Mouse (Mus musculus): ENCODE results near the gene Mfsd11. TPM values are rescaled to one million over a fixed set of nuclear protein-coding genes. Genes with fewer than 3 reads are reported as not detected.
"Not testable (repeated sequence)": the region's sequence is repeated elsewhere in the genome, so short reads cannot be mapped to it uniquely, and the experiment has no call there.

Gene Mfsd11
- polyA plus RNA-seq, 1 experiment from 2014 or later = 22.5 TPM

DNA sequence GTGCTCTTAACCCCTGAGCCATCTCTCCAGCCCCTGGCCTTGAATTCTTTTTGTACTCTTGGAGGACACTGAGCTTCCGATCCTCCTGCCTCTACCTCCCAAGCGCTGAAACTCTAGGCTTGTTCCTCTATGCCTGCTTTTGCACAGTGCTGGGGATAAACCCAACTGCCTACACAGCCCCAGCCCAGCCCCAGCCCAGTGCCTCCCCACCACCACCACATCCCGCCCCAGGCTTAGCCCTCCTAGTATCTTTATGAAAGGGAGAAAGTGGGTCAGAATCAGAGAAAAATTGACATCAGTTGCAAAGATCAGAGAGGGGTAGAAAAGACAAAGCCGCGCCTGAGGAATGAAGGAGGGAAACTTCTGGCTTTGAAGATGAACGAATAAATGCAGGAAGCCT lies 31.8 kb downstream of the Mfsd11 start:
- 88% methylated on average over 6 of the region's 6 CpGs for WGBS

DNA sequence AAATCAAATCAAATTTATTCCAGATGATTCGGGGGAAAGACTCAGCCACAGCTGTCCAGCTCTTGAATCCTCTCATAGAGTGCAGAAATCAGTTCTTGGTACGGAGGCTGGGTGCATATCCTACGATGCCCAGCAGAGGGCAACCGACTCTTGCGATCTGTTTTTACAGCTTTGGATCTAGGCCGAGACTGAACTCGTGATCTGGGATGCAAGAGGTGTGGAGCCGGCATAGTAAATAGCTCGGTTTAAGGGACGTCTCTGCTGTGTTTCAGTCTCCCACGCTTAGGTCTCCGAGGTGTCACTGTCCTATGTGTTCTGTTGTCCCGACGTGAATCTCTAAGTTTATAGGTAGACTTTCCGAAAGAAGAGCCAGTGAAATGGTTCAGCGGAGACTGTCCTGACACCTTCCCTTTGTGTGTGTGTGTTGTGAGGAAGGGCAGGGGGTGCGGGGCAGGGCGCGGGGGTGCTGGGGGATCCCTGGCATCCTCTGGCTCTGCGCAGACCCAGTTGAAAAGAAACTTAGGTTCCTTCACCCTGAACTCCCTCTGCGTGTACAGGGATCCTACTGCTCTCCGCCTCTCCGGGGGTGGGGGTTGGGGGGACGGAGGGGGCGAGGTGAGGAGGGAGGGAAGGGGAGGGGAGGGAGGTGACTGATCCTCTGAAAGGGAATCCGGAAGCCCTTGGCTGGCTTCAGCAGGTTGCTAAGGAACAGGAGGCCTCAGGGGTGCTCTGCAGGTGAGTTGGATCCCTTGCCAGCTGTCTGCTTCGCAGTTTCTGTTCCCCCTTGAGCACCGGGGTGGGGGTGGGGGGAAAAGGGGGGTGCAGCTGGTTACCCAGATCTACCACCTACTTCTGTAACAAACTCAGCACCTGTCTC lies 33.3 kb downstream of the Mfsd11 start:
- peaks cover 20% of the 10 kb centered on the region for H3K4me1 ChIP-seq
- 2% methylated on average over 28 of the region's 28 CpGs for WGBS
- peaks cover 35% of the 10 kb centered on the region for H3K27me3 ChIP-seq (ENCODE audit: low read depth, poor library complexity, severe bottlenecking)
- H3K4me3 ChIP-seq = peak overlapping the region; percentile 42
- H3K9me3 ChIP-seq (replicated peaks) = no peaks in the 10 kb centered on the region
- H3K36me3 ChIP-seq = no peaks in the 10 kb centered on the region
- H3K27ac ChIP-seq = peak overlapping the region; percentile 56; the same call in 1 of the 2 replicates
- peak; percentile 89 for DNase-seq (ENCODE audit: low spot score)

More for the DNA sequence above, 31.8 kb downstream of the Mfsd11 start:
- no peak for DNase-seq (ENCODE audit: low spot score)
- Histone ChIP-seq H3K27me3 (ENCODE audit: low read depth, poor library complexity, severe bottlenecking) (peaks cover 35% of the 10 kb centered on the region), H3K36me3 (no peaks in the 10 kb centered on the region), H3K27ac (no peak overlapping the region), H3K9me3 (replicated peaks) (no peaks in the 10 kb centered on the region), H3K4me3 (no peak overlapping the region), H3K4me1 (peaks cover 8% of the 10 kb centered on the region)

DNA sequence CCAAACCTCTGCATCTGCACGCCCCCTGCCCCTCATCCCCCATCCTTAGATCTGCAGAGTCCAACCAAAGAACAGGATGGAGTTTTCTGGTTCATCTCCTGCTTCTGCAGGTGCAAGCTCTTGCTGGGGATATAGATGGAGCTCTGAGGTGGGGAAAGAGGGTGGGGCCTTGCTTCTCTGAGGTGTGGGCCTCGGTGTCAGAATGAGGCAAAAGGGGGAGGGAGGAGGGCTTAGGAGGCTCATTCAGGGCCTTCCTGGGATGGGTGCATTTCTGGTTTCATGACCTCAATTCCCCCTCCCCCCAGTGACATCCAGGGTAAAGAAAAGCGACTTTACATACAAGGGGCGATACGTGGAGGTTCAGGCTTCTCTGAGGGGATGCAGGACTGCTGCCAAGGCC lies 34.9 kb downstream of the Mfsd11 start:
- DNase-seq (ENCODE audit: low spot score) = no peak
- Histone ChIP-seq H3K27me3 (ENCODE audit: low read depth, poor library complexity, severe bottlenecking) (peaks cover 35% of the 10 kb centered on the region), H3K4me3 (no peak overlapping the region), H3K9me3 (replicated peaks) (no peaks in the 10 kb centered on the region), H3K36me3 (no peaks in the 10 kb centered on the region), H3K27ac (no peak overlapping the region), H3K4me1 (peaks cover 22% of the 10 kb centered on the region)
- 50% methylated on average over 5 of the region's 5 CpGs for WGBS

DNA sequence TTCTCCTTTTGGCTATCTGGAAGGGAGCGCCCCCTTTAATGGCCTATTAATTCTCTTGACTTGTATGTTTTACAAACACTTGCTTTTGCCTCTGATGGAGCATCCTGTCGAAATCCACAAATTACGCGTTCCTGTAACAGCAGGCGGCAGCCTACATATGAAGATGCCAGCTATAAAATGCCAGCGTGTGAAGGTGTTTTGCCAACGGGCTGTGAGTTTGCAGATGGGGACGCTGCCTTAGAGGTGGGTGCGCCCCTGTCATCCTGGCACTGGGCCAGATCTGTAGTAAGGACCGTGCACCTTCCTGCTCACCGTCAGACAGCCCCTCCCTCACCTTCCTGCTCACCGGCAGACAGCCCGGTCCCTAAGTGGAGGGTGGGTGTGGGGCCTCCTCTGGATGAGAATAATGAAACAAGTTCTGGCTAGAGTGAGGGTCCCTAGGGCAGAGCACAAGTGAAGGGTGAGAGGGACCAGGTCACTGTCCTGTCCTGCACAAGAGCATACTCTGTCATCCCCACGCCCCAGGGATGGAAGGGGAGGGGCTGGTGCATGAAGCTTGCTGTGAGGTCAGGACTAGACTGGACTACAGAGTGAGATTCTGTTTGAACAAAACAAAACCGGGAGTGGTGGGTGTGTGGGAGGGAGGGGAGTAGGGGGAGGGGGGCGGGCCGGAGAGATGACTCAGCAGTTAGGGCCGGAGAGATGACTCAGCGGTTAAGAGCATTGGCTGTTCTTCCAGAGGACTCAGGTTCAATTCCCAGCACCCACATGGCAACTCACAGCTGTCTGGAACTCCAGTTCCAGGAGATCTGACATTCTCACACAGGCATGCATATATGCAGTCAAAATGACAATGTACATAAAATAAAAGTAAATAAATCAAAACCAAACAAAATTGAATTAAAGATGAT lies 41.5 kb downstream of the Mfsd11 start:
- Histone ChIP-seq H3K27me3 (ENCODE audit: low read depth, poor library complexity, severe bottlenecking) (peaks cover 4% of the 10 kb centered on the region; the same call in 1 of the 2 replicates), H3K4me1 (peaks cover 19% of the 10 kb centered on the region), H3K36me3 (no peaks in the 10 kb centered on the region), H3K9me3 (replicated peaks) (no peaks in the 10 kb centered on the region), H3K27ac (no peak overlapping the region), H3K4me3 (no peak overlapping the region)
- DNase-seq (ENCODE audit: low spot score) = no peak
- WGBS = 82% methylated on average over 19 of the region's 19 CpGs

DNA sequence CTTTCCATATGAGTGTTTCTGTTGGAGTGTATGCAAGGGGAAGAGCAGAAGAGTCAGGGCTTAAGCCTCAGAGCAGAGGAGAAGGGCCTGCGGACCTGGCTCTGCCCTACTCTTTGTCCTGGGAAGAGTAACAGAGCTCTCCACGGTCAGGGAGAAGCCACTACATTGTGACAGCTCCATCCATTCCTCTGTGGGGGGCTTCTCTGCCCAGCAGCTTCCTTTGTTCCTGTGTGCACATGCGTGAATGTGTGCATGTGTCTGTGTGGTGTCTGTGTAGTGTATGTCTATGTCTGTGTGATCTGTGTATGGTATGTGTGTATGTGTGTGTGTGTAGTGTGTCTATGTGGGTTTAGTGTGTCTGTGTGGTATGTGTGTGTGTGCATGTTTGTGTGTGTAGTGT lies 43.2 kb downstream of the Mfsd11 start:
- Histone ChIP-seq H3K36me3 (no peaks in the 10 kb centered on the region), H3K27me3 (ENCODE audit: low read depth, poor library complexity, severe bottlenecking) (peaks cover 10% of the 10 kb centered on the region; the same call in 1 of the 2 replicates), H3K27ac (no peak overlapping the region), H3K4me1 (peaks cover 12% of the 10 kb centered on the region), H3K9me3 (replicated peaks) (no peaks in the 10 kb centered on the region), H3K4me3 (no peak overlapping the region)
- WGBS = 83% methylated on average over 3 of the region's 3 CpGs
- no peak for DNase-seq (ENCODE audit: low spot score)

DNA sequence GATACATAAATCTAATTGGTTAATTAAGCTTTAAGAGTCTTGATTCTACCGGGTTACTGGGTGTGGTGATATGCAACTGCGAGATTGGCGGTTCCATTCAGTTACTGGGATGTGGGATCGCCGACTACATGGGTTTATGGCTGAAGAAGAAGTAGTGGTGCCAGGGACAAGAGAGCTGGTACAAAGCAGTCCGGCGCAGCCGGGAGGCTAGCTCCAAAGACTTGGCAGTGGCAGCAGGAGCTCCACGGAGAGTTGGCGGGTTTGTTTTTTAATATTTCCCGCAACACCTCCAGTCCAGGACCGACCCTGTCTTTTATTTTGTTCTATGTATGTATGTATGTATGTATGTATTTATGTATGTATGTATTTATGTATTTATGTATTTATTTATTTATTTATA lies 47.0 kb downstream of the Mfsd11 start:
- Histone ChIP-seq H3K4me1 (peaks cover 8% of the 10 kb centered on the region; the same call in 1 of the 2 replicates), H3K9me3 (replicated peaks) (no peaks in the 10 kb centered on the region), H3K4me3 (no peak overlapping the region), H3K36me3 (no peaks in the 10 kb centered on the region), H3K27me3 (ENCODE audit: low read depth, poor library complexity, severe bottlenecking) (peaks cover 21% of the 10 kb centered on the region), H3K27ac (no peak overlapping the region)
- WGBS = 94% methylated on average over 12 of the region's 12 CpGs
- no peak for DNase-seq (ENCODE audit: low spot score)

DNA sequence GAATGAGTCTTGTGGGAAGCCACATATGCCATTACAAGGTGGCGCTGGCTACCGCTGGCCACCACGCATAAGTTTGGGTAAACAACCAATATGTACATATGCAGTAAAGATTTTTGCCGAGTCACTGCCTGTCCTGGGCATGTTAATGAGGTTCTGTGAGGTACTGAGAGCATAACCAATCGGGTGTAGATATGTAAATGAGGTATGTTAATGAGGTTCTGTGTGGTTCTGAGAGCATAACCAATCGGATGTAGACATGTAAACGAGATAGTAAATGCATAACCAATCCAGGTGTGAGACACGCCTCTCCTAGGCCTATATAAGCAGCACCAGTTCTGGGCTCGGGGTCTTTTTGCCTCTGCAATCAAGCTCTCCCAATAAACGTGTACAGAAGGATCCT lies 50.3 kb downstream of the Mfsd11 start:
- 92% methylated on average over 10 of the region's 10 CpGs for WGBS
- not testable (repeated sequence) for H3K4me3 ChIP-seq; H3K9me3 ChIP-seq (replicated peaks); H3K36me3 ChIP-seq; DNase-seq (ENCODE audit: low spot score); H3K27ac ChIP-seq
- Histone ChIP-seq H3K4me1 (peaks cover 23% of the 10 kb centered on the region), H3K27me3 (ENCODE audit: low read depth, poor library complexity, severe bottlenecking) (peaks cover 42% of the 10 kb centered on the region)

DNA sequence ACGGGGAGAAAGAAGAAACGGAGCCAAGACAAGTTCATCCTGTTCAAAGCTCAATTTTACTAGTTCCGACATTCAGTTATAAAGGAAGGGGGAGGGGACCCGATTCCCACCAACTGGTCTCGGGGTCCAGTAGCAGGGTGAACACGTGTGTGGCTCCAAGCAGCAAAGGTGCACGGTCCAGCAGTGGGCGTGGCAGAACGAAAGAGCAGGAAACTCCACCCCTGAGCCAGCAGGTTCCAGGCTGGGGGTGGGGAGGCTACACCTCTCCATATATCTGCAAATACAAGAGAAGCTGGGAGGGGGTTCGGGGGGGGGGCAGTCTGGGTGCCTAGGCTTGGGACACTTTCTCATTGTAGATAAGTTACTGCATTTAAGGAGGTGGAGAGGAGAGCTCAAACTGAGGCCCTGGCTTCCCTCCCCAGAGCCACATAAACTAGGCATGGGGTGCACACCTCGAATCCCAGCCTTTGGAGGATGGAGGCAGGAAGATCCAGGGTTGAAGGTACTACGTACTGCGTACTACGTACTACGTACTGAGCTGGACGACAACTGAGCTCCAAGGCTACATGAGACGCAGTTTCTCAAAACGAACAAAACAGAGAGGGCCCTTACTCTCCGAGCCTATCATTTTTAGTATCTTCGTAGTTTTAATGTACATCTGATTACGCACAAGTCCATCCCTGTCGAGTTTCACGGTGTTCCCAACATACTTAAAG lies 53.7 kb downstream of the Mfsd11 start:
- no peak overlapping the region for H3K27ac ChIP-seq
- H3K9me3 ChIP-seq (replicated peaks) = no peaks in the 10 kb centered on the region
- H3K4me1 ChIP-seq = peaks cover 19% of the 10 kb centered on the region
- peak overlapping the region; percentile 38 for H3K4me3 ChIP-seq
- no peak for DNase-seq (ENCODE audit: low spot score)
- H3K36me3 ChIP-seq = no peaks in the 10 kb centered on the region
- WGBS = 5% methylated on average over 23 of the region's 23 CpGs
- peaks cover 29% of the 10 kb centered on the region for H3K27me3 ChIP-seq (ENCODE audit: low read depth, poor library complexity, severe bottlenecking)

DNA sequence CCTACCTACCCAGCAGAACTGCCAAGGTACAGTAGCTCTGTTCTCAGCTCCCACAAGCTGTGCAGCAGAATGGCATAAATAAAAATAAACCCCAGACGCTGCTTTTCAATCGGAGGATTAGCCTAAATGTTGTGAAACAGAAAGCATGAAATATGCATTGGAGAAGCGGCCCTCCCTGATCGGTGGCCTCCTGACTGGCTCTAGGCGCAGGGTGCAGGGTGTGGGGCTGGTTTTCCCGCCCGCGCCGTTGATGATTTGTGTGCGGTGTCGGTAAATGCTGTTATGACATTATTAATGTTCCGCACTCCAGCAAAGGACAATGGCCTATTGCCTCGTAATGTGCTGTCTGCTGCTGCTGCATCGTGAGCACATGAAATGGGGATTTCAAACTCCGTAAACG lies 61.3 kb downstream of the Mfsd11 start:
- Histone ChIP-seq H3K4me3 (no peak overlapping the region), H3K9me3 (replicated peaks) (no peaks in the 10 kb centered on the region), H3K4me1 (peaks cover 27% of the 10 kb centered on the region), H3K36me3 (no peaks in the 10 kb centered on the region), H3K27me3 (ENCODE audit: low read depth, poor library complexity, severe bottlenecking) (peaks cover 37% of the 10 kb centered on the region), H3K27ac (no peak overlapping the region; the same call in 1 of the 2 replicates)
- 76% methylated on average over 16 of the region's 16 CpGs for WGBS
- no peak for DNase-seq (ENCODE audit: low spot score)

DNA sequence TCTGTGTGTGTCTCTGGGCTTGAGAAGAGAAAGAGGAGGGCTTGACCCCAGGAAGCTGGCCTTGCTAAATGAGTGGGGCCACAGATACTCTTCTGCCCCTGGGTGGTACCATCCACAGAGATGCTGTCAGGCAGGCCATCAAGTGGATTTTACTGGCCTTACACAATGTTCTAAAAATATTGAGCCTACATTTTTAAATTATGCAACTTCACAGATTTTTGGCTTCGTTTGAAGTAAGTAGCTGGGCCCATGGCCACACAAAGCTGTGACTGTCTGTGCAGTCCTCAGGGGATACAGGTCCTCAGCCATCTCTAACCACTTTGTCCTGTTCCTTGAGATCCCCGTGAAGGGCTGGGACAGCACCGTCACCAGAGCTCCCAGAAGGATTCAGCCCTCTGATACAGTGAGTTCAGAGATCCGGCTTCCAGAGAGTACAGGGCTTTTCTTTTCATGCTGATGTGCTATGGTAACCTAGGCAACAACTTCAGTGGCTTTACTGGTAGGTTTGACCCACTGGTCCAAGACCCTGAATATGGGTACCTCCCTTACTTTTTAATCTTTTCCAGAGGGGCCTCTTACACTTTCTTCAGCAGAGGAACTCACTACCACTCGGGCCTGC lies 62.1 kb downstream of the Mfsd11 start:
- WGBS = 68% methylated on average over 5 of the region's 5 CpGs
- Histone ChIP-seq H3K9me3 (replicated peaks) (no peaks in the 10 kb centered on the region), H3K36me3 (no peaks in the 10 kb centered on the region), H3K4me1 (peaks cover 35% of the 10 kb centered on the region), H3K27ac (no peak overlapping the region), H3K4me3 (no peak overlapping the region), H3K27me3 (ENCODE audit: low read depth, poor library complexity, severe bottlenecking) (peaks cover 45% of the 10 kb centered on the region)
- DNase-seq (ENCODE audit: low spot score) = no peak

DNA sequence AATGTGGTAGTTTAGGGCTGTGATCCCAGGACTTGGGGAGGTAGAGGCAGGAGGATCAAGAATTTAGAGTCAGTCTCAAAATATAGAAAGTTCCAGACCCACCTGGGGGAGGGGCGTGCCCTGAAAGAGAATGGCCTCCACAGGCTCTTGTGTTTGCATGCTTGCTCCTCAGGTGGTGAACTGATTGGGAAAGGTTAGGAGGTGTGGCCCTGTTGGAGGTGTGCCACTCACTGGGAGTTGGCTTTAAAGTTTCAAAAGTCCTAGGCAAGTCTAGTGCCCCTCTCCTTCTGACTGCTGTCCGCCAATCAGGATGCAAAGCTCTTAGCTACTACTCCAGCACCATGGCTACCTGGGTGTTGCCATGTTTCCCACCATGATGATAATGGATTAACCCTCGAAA lies 63.0 kb downstream of the Mfsd11 start:
- no peak for DNase-seq (ENCODE audit: low spot score)
- Histone ChIP-seq H3K27me3 (ENCODE audit: low read depth, poor library complexity, severe bottlenecking) (peaks cover 54% of the 10 kb centered on the region), H3K4me3 (no peak overlapping the region), H3K4me1 (peaks cover 41% of the 10 kb centered on the region), H3K9me3 (replicated peaks) (no peaks in the 10 kb centered on the region), H3K27ac (no peak overlapping the region), H3K36me3 (no peaks in the 10 kb centered on the region)
- WGBS = 85% methylated on average over 3 of the region's 3 CpGs

DNA sequence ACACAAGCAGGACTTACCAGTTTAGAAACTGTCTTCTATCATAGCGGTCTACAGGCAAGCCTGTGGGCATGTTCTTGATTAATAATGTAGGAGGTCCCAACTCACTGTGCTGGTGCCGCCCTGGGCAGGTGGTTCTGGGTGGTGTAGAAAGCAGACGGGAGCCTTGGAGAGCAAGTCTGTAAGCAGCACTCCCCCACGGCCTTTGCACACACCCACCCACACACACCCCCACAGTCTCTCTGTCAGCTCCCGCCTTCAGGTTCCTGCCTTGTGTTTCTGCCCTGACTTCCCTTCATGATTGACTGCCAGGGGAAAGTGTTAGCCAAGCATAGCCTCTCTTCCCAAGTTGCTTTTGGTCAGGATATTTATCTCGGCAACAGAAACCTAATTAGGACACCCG lies 65.1 kb downstream of the Mfsd11 start:
- Histone ChIP-seq H3K9me3 (replicated peaks) (no peaks in the 10 kb centered on the region), H3K27me3 (ENCODE audit: low read depth, poor library complexity, severe bottlenecking) (peaks cover 75% of the 10 kb centered on the region), H3K4me1 (peaks cover 43% of the 10 kb centered on the region), H3K27ac (no peak overlapping the region), H3K36me3 (no peaks in the 10 kb centered on the region), H3K4me3 (no peak overlapping the region)
- no peak for DNase-seq (ENCODE audit: low spot score)
- 45% methylated on average over 7 of the region's 7 CpGs for WGBS

All from limb, embryonic 10.5 days (tissue).